Mouse (Mus musculus) embryo, embryonic 10.5 days (tissue): ENCODE data around the gene Ccdc85b.

ENCODE experiments used
- DNase-seq: peaks from one replicate; pipeline ENCODE4 v3.0.0-alpha.2; 2015; ENCODE audit warnings: low spot score

The Ccdc85b gene

DNA sequence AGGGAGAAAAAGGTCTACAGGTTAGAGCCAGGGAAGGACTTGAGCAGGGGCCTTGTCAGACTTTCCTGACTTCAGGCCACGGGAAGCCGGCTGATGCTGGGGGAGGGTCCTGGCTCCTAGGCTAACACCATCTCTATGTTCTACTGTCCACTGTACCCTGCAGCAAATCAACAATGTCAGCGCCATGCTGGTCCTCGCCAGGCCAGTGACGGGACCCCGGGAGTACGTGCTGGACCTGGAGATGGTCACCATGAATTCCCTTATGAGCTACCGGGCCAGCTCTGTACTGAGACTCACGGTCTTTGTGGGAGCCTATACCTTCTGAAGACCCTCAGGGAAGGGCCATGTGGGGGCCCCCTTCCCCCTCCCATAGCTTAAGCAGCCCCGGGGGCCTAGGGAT is 23.7 kb upstream of the Ccdc85b start:
- DNase-seq: no peak

DNA sequence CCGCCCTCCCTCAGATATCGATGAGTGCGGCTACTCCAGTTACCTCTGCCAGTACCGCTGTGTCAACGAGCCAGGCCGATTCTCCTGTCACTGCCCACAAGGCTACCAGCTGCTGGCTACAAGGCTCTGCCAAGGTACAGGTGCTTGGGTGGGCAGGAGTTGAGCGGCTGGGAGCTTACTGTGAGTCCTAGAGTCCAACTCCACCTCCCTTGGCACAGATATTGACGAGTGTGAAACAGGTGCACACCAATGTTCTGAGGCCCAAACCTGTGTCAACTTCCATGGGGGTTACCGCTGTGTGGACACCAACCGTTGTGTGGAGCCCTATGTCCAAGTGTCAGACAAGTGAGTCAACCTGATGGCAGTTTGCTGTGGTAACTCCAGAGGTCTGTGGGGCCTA is 22.3 kb upstream of the Ccdc85b start:
- no peak for DNase-seq

DNA sequence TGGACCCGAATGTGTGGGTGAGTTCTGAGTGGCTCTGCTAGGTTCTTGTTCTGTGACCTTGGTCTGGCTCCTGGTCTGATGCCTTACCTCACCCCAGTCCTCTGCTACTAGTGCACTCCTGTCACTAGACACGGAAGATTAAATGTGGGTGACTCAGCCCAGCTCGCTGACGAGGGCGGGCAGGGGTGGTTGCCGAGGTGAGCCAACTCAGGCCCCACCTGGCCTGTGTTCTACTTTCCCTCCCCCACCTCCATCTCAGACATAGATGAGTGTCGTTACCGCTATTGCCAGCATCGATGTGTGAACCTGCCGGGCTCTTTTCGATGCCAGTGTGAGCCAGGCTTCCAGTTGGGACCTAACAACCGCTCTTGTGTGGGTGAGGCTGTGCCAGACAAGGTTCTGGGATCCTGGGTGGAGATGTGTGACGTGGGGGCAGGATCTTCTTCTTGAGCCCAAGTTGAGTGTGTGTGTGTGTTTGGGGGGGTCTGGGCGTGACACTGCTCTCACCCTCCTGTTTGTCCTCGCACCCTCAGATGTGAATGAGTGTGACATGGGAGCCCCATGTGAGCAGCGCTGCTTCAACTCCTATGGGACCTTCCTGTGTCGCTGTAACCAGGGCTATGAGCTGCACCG is 20.1 kb upstream of the Ccdc85b start:
- DNase-seq: no peak

DNA sequence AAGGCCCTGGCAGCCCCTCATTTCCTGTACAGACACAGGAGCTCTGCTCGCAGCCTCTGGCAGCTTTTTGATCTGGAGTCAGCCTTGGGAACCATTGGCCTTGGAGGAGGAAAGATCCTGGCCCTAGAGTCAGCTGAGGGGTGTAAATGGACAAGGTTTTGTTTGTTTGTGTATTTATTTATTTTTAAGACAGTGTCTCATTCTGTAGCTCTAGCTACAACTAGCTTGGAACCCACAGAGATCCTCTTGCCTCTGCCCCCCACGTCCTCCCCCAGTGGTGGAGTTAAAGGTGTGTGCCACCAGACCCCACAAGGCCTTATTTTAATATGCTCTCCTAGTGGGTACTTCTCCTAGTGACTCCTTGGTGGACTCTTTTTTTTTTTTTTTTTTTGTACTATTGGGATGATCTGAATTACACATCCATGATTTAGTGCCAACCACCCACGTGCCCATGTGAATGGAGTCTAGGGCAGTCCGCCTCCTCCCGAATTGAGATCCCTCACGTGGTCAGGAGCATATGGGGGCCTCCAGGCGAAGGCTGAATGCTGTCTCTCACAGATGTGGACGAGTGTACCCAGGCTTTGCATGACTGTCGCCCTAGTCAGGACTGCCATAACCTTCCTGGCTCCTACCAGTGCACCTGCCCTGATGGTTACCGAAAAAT is 19.4 kb upstream of the Ccdc85b start:
- no peak for DNase-seq

DNA sequence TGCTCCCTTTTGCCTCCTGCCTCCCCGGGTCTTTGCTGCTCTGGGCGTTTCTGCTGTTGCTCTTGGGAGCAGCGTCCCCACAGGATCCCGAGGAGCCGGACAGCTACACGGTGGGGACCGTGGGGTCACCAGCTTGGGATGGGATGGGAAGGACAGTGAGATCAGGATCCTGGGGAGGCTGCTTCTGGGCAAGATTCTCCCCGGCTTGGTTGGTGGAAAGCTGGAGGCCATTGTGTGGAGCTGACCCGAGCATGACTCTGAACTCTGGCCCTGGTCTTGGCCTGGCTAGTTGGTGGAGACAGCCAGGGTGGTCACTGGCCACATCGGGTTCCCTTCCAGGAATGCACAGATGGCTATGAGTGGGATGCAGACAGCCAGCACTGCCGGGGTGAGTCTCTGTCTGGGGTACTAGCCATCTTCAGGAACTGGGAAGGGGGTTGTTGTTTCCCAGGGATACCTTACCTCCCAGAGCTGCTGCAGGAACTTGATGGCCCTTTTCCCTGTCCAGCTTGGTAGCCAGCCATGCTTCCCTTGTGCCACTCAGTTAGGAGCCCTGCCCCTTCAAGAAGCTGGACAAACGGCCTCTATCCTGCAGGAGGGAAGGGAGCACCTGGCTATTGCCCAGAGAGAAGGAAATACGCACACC is 17.5 kb upstream of the Ccdc85b start:
- DNase-seq: peak; percentile 36

DNA sequence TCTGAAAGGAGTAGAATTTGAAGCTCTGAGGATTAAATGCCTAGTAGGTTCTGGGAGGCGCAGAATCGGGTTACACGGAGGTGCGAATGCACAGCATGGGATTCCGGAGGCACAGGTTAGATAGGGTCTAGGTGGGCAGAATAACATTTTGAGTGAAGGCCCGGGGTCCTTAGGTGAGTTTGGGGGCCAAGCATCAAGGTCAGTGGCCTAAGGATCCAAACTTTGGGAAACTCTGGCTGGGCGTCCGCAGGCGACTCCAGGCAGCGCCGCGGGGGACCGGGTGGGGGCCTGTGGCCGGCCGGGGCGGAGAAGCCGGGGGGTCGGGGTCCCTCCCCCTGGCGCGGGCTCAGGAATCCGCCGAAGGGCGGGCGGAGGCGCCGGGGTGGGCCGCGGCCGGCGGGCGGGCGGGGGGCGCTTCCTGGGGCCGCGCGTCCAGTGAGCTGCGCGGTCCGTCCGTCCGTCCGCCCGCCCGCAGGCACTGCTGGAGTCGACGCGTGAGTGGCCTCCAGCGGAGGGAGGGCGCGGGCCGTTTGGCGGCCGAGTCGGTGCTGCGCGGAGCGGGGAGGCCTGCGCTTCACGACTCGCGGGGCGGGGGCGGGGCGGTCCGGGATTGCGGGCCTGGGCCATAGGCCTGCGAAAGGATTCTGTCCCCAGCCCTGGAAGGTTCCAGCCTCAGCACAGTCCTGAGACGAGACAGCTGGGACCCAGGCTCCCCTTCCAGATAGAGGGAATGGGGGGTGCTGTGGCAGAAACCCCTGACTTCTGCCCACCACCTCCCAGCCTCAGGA is 16.8 kb upstream of the Ccdc85b start:
- DNase-seq: peak; percentile 49

DNA sequence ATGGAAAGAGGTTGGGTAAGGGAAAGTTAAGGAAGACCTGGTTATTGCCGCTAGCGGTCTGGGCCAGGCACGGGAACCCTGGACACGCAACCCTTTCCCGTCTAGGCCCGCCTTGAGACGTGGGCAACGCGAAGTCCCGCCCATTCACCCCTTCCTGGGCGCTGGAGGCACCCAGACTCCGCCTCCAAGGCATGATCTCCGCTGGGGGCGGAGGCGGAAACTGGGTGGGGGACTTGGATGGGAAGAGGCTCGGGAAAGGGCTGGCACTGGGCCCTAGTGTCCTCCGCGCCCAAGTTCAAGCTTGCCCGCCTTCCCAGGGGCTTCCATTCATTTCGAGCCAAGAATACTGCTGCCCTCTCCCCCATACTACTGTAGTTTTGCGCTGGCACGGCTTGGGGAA is 16.0 kb upstream of the Ccdc85b start, which contains the start of gene Efemp2:
TSS of gene Efemp2 (plus strand) at position 235 of the 400 bp plus-strand sequence.
- peak; percentile 89 for DNase-seq

DNA sequence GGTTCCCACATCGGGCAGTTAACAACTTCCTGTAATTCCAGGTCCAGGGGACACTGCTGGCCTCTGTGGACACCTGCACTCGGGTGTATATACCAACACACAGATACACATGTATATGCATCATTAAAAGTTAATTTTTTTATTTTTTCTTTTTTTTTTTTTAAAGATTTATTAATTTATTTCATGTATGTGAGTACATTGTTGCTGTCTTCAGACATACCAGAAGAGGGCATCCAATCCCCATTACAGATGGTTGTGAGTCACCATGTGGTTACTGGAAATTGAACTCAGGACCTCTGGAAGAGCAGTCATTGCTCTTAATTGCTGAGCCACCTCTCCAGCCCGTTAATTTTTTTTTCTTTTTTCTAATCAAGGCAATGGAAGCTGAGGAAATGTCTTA is 15.2 kb upstream of the Ccdc85b start:
- no peak for DNase-seq

DNA sequence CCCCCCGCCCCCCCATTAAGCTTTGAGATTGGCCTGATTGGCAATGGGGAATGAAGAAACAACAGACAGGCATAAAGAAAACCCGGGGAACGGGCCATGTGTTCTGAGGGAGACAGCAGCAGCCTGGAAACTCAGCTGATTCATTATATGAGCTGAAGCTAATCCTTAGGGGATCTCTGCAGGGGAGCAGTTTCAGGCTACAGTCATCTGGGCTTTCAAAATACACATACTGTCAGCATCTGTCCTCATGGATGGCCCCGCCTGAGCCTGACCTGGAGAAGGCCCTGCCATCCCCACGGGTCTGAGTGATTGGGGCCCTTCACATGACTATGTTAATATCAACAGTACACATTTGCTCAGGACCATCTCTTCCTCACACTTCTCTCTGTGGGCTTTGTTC is 14.2 kb upstream of the Ccdc85b start:
- DNase-seq: no peak

DNA sequence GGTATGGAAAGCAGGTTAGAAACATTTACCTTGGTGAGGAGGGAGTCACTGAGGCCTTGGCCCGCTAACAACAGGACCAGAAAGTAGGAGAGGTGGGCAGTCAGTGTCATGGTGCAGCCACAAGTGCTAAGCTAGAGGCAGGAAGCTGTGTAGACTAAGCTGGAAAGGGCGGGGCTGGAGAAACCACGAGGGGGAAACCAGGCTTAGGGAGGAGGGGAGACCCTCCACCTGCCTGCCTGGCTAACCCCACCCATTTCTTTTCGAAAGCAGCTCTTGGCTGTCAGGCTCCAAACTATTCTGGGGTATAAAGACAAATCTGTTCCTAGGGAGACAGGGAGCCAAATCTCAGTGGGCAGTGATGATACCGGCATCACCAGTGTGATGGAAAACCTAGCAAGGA is 10.7 kb upstream of the Ccdc85b start, which contains the start of gene Ctsw:
TSS of gene Ctsw (minus strand) at position 134 of the 400 bp plus-strand sequence.
- no peak for DNase-seq

DNA sequence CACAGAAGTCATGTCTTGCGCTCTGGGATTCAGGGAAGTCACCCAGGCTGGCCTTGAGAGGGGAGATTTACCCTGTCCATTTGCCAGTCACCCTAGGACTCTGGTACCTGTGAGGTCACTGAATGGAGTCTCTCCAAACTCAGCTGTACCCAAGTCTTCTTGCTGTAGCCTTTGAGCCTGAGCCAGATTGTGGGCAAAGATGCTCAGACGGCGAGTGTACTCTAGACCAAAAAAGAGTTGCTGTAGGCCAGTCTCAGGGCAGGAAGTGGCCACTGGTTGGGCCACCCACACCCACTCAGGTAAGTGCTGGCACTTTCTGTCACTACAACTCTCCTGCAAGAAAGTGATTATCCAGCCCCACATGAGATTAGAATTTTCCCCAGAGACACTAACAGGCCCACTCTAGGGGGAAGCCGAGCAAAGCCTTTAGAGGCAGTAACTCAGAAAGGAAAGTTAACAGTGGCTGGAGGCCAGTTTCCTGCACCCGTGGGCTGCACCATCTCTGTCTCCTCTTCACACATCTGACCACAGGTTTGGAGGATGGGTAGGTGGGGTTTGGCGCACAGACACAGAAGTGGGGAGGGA is 9.3 kb upstream of the Ccdc85b start:
- DNase-seq: no peak

DNA sequence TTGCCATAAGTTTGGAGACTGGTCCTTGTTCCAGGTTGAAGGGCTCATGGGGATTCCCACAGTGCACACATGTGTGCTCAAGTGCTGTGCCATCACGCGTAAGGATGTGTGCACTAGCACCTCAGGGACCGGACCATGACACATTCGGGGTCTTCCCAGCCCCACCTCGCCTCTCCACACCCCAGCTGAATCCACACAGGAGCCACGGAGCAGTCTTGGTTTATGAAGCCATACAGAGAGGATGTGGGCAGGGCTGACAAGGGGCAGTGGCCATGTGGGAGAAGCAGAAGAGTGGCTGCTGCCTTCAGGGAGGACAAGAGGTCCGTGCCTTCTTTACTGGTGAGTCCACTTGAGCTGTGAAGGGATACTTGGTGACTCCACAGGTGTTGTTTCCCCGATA is 7.3 kb upstream of the Ccdc85b start:
- no peak for DNase-seq

DNA sequence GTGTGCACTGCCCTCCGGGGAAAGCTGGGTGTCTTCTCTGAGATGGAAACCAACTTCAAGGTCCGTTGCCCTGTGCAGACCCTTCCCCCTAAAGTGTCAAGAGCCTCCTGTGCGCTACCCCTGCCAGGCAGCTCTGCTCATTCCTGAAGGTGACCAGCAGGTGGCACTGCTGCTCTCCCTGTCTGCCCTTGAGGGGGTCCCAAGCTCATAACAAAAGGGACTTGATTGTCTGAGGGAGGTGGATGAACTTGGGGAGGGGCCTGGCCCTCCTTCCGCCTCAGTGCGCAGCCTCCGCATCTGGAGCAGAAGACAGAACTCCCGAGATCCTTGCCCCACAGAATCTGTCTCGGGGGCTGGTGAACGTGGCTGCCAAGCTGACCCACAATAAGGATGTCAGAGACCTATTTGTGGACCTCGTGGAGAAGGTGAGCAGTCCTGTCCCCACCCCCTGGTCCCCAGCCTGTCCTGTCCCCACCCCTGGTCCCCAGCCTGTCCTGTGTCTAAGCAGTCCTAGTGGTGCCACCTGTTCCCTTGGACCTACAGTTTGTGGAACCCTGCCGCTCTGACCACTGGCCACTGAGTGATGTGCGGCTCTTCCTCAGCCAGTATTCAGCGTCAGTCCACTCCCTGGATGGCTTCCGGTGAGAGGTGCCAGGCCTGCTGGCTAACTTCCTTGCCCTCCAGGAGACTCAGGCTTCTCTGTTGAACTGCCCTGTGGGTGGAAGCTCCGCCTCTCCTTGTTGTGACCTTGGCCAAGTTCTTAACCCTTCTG is 6.3 kb upstream of the Ccdc85b start:
- DNase-seq: peak; percentile 87

DNA sequence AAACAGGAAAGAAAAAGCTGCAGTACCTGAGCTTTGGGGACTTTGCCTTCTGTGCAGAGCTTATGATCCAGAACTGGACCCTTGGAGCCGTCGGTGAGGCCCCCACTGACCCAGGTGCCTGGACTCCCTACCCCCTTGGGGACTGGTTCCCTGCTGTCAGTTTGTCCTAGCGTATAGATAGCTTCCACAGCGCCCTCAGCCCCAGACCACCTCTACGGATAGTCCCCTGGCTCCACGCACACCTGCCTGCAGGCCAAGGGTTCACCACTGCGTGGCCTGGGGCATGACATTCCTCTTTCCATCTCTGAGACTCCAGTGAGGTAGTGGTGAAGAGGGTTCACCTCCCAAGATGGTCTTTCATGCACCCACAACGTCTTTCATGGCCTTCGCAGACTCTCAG is 5.5 kb upstream of the Ccdc85b start:
- no peak for DNase-seq

DNA sequence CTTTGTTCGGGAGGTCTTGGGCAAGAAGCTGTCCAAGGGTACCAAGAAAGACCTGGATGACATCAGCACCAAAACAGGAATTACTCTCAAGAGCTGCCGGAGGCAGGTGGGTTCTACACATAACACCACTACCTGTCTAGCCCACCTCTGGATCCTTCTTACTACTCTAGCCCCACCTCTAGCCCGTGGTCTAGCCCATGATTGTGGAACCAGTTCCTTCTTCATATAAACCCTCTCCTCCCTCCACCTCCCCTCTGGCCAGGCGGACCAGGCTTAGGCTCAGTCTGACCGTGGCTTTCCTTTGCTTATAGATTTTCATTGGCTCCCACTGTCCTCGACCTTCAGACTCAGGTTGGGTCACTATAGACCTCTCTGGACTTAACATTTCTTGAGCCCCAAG is 3.7 kb upstream of the Ccdc85b start:
- no peak for DNase-seq

DNA sequence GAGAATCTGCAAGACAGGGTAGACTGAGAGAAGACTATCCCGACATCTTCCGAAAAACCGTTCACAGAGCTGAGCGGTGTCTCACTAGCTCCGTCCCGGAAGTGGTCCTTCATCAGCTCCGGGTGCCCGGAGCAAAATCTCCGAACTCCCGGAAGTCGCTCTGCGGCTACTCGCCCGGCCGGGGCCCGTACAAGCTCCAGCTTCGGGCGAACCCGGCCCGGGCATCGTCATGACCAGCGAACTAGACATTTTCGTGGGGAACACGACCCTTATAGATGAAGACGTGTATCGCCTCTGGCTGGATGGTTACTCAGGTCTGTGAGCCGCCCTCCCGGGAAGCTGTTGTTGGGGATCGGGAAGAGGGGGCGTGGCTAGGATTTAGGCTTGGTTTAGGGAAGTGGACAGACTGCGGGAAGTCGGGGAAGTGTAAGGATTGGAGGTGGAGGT is 2.8 kb upstream of the Ccdc85b start, which contains the start of gene Fibp:
TSS of gene Fibp (plus strand) at position 151 of the 447 bp plus-strand sequence.
- DNase-seq: peak; percentile 95

DNA sequence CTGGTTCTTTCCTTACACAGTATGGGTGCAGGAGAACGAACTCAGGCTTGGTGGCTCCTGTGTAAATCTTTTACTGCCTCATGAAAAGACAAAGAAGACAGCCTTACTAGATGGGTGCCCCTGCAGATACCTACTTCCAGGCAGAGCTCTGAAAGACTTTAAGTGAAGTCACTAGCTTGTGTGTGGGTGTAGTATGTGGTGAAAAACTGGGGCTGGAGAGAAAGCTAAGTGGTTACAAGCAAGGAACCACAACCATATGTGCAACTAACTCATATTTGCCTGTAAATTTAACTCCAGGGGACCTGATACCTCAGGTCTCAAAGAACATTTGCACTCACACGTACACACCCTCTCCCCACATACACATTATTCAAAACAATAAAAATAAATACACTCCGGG is 2.2 kb upstream of the Ccdc85b start:
- DNase-seq: no peak

DNA sequence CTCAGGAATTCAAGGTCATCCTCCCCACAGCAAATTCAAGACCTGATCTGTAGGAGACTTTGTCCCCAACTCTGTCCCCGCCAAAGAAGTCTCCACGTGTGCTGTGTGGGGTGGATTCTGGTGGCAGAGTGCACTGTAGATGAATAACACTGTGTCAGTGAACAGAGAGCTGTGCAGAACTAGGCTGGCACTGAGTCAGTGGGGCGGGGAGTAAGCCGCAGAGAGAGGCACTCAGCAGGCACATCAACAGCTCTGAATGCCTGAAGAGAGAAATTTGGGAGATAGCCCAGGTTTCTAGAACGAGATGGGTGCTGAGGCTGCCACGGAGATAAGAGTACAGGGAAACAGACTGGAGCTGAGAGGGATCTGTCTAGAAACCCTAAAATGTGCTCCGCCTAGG is 1.3 kb upstream of the Ccdc85b start:
- no peak for DNase-seq

DNA sequence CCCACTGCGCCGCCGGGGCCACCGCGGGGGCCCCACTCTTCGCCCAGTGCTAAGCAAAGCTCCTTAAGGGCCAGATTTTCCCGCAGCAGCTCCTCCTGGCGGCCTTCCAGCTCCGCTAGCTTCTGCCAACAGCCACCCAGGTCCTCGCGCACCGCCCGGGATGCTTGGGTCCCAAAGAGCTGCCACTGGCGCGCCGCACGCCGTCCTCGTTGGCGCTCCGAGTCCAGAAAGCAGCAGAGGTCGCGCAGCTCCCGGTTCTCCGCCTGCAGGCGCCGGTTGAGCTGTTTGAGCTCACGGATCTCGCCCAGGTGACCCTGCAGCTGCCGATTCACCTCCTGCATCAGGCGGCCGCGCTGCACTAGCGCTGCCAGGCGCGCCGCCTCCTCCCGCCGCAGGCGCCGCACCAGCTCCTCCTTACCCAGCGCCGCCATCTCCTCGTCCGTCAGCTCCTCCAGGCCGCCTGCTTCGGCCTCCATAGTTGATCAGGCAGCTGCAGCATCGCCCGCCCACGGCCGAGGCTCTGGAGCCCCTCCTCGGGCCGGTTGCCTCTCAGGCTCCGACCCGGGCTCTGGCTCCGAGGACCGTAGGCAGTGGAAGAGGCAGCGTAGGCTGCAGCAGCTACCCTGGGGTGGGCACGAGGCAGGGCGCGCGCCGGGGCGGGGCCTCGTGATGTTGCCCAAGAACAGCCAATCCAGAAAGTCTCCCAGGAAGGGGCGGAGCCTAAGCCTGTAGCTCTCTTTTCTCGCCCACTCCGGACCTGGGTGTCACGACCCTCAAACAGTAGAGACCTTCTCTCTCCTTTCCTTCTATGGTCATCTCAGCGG is 560 bp downstream of the Ccdc85b start:
- peak; percentile 98 for DNase-seq

DNA sequence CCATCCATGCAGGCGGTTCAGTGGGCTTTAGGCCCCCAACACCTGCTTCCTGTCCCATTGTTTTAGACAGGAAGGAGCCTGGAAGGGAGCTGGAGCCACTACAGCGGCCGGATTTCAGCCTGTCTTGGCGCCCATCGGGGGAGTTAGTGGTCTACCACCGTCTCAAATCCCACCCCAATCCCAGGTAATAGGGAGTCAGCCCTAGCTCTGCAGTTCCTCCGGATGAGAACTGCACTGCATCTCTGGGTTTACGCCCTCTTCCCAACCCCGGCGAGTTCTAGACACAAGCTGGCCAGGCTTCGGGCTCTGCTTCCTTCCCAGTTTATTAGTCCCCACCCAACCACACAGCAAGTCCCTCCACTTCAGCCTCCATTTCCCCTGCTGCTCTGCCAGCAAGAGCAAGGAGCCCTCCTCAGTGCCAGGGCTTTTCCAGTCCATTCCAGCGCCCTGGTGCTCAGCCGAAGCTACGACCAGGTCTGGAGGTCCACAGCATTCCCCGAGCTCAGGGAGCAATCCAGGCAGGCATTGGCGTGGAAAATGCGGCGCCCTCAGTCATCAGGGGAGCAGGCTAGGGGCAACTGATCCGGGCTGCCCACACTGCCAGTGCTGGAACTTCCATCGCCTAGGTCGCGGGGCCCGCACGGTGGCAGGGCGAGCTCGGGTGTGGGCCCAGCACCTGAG is 1.3 kb downstream of the Ccdc85b start:
- peak; percentile 44 for DNase-seq
